Mouse (Mus musculus): ENCODE measurements around the gene Plbd2. TPM values are rescaled to one million over a fixed set of nuclear protein-coding genes. Genes with fewer than 3 reads are reported as not detected.

Gene Plbd2
- polyA plus RNA-seq, 1 experiment from 2014 or later = 33.6 TPM

DNA sequence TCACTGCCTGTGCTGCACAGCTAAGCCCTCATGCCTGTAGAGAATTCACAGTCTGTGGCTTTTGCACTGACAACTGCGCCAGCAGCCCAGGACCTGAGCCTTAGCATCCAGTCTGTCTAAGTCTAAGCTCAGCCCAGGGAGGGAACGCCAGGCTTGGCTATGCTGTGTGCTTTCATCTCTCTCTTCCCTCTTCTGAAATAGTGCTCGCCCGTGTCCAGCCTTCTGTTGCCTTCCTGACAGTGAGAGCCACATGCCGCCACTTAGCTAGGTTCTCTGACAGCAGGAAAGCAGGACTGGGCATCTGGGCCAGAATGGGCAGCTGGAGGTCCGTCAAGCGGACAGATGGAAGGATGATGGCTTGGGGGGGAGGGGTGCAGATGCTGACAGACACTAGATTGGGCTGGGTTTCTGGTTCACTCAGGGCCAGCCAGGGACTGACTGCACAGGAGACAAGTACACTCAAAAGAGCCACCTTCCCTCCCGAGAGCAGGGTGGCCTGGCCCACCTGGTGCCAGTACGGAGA lies 9.5 kb downstream of the Plbd2 start:
- H3K9ac ChIP-seq (ENCODE audit: low read length) = no peak overlapping the region
- no peak overlapping the region for H3K27ac ChIP-seq (ENCODE audit: low read depth, low read length)
- H3K9me3 ChIP-seq (ENCODE audit: control insufficient read depth, low read length) = no peaks in the 10 kb centered on the region
- H3K4me2 ChIP-seq (ENCODE audit: low read depth) = no peak overlapping the region
- H3K4me3 ChIP-seq (ENCODE audit: low read depth, low read length) = no peak overlapping the region
- 0 out of 2 replicates have a peak, but pooled peaks cover 3% of the 10 kb centered on the region for H3K36me3 ChIP-seq (ENCODE audit: control insufficient read depth, insufficient read depth, low read length)
- no peak for DNase-seq (ENCODE audit: low spot score)
- H3K4me1 ChIP-seq (ENCODE audit: control insufficient read depth, insufficient read depth, low read length) = no peaks in the 10 kb centered on the region
- no peaks in the 10 kb centered on the region for H3K27me3 ChIP-seq (ENCODE audit: control insufficient read depth, insufficient read depth, low read length)
- WGBS = 80% methylated on average over 9 of the region's 9 CpGs
- ATAC-seq (ENCODE audit: insufficient read depth, low FRiP score, low TSS enrichment) = no peak

DNA sequence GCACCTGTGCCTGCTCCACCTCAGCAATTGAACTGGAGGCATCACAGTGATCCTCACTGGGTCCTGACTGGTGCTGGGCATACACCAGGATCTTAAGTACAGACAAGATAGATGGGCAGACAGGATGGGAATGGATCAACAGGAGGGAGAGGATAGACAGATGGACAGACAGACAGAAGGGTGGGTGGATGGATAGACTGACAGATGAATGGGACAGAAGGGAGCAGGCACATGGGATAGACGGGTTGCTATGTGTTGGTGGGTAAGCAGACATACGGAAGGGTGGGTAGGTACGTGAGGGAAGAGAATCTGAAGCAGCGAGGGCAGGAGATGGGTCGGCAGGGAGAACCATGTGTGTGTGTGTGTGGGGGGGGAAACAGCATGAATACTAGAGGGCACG lies 10.0 kb downstream of the Plbd2 start:
- WGBS = 85% methylated on average over 6 of the region's 6 CpGs
- H3K4me2 ChIP-seq (ENCODE audit: low read depth) = no peak overlapping the region
- H3K27ac ChIP-seq (ENCODE audit: low read depth, low read length) = no peak overlapping the region
- ATAC-seq (ENCODE audit: insufficient read depth, low FRiP score, low TSS enrichment) (no peak), DNase-seq (ENCODE audit: low spot score) (no peak)
- H3K4me1 ChIP-seq (ENCODE audit: control insufficient read depth, insufficient read depth, low read length) = no peaks in the 10 kb centered on the region
- H3K27me3 ChIP-seq (ENCODE audit: control insufficient read depth, insufficient read depth, low read length) = no peaks in the 10 kb centered on the region
- no peak overlapping the region for H3K4me3 ChIP-seq (ENCODE audit: low read depth, low read length)
- 0 out of 2 replicates have a peak, but pooled peaks cover 3% of the 10 kb centered on the region for H3K36me3 ChIP-seq (ENCODE audit: control insufficient read depth, insufficient read depth, low read length)
- no peaks in the 10 kb centered on the region for H3K9me3 ChIP-seq (ENCODE audit: control insufficient read depth, low read length)
- H3K9ac ChIP-seq (ENCODE audit: low read length) = no peak overlapping the region

DNA sequence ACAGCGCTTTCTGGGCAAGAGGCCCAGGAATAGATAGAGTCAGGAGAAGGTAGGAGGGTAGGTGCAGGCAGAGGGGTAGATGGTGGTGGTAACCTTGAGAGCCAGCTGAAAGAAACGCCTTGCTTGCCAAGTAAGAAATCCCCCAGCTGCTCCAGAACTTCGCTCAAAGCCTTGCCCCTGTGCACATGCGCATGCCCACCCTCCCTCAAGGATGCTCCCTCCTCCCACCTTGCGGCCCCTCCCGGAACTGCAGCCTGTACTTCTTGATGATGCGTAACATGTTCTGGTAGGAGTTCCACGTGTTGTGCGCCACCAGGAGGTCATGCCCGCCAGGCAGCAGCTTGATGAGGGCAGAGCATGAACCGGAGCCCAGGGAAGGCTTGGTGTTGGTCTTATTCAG lies 11.0 kb downstream of the Plbd2 start:
- no peak overlapping the region for H3K4me2 ChIP-seq (ENCODE audit: low read depth)
- H3K27me3 ChIP-seq (ENCODE audit: control insufficient read depth, insufficient read depth, low read length) = no peaks in the 10 kb centered on the region
- H3K4me3 ChIP-seq (ENCODE audit: low read depth, low read length) = no peak overlapping the region
- 59% methylated on average over 11 of the region's 11 CpGs for WGBS
- 0 out of 2 replicates have a peak, but pooled peaks cover 3% of the 10 kb centered on the region for H3K36me3 ChIP-seq (ENCODE audit: control insufficient read depth, insufficient read depth, low read length)
- peak; percentile 66 for DNase-seq (ENCODE audit: low spot score)
- no peaks in the 10 kb centered on the region for H3K4me1 ChIP-seq (ENCODE audit: control insufficient read depth, insufficient read depth, low read length)
- H3K9ac ChIP-seq (ENCODE audit: low read length) = no peak overlapping the region
- no peak overlapping the region for H3K27ac ChIP-seq (ENCODE audit: low read depth, low read length)
- ATAC-seq (ENCODE audit: insufficient read depth, low FRiP score, low TSS enrichment) = no peak
- H3K9me3 ChIP-seq (ENCODE audit: control insufficient read depth, low read length) = no peaks in the 10 kb centered on the region

GRCm38 (mm10) chr5:120490679-120491192 lies 12.7 kb downstream of the Plbd2 start:
- WGBS = 88% methylated on average over 8 of the region's 8 CpGs
- H3K4me3 ChIP-seq (ENCODE audit: low read depth, low read length) = no peak overlapping the region
- no peak overlapping the region for H3K9ac ChIP-seq (ENCODE audit: low read length)
- no peak overlapping the region for H3K4me2 ChIP-seq (ENCODE audit: low read depth)
- no peaks in the 10 kb centered on the region for H3K4me1 ChIP-seq (ENCODE audit: control insufficient read depth, insufficient read depth, low read length)
- no peak for ATAC-seq (ENCODE audit: insufficient read depth, low FRiP score, low TSS enrichment)
- DNase-seq (ENCODE audit: low spot score) = no peak
- H3K27ac ChIP-seq (ENCODE audit: low read depth, low read length) = no peak overlapping the region
- H3K36me3 ChIP-seq (ENCODE audit: control insufficient read depth, insufficient read depth, low read length) = peaks cover 7% of the 10 kb centered on the region
- H3K9me3 ChIP-seq (ENCODE audit: control insufficient read depth, low read length) = no peaks in the 10 kb centered on the region
- H3K27me3 ChIP-seq (ENCODE audit: control insufficient read depth, insufficient read depth, low read length) = no peaks in the 10 kb centered on the region

DNA sequence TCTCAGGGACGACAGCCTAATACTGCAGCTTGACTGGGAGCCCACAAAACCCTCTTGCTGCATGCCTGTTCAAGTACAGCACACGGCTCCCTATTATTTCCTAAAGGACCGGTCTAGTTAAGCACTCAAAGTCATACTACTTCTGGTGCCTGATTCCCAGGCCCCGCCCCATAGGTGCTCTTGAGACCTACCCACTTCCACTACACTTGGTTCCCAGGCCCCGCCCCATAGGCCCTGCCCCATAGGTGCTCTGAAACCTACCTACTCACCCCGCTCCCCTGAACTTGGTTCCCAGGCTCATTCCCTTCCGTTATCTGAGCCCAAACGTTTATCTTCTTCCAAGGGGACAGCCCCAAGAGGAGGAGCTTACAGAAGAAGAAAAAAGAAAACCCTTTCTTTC lies 15.6 kb downstream of the Plbd2 start:
- H3K9ac ChIP-seq (ENCODE audit: low read length) = no peak overlapping the region
- no peaks in the 10 kb centered on the region for H3K4me1 ChIP-seq (ENCODE audit: control insufficient read depth, insufficient read depth, low read length)
- no peak overlapping the region for H3K4me3 ChIP-seq (ENCODE audit: low read depth, low read length)
- no peaks in the 10 kb centered on the region for H3K27me3 ChIP-seq (ENCODE audit: control insufficient read depth, insufficient read depth, low read length)
- H3K4me2 ChIP-seq (ENCODE audit: low read depth) = no peak overlapping the region
- 94% methylated on average over 8 of the region's 8 CpGs for WGBS
- no peaks in the 10 kb centered on the region for H3K9me3 ChIP-seq (ENCODE audit: control insufficient read depth, low read length)
- ATAC-seq (ENCODE audit: insufficient read depth, low FRiP score, low TSS enrichment) (no peak), DNase-seq (ENCODE audit: low spot score) (no peak)
- H3K27ac ChIP-seq (ENCODE audit: low read depth, low read length) = no peak overlapping the region
- peaks cover 10% of the 10 kb centered on the region for H3K36me3 ChIP-seq (ENCODE audit: control insufficient read depth, insufficient read depth, low read length)

DNA sequence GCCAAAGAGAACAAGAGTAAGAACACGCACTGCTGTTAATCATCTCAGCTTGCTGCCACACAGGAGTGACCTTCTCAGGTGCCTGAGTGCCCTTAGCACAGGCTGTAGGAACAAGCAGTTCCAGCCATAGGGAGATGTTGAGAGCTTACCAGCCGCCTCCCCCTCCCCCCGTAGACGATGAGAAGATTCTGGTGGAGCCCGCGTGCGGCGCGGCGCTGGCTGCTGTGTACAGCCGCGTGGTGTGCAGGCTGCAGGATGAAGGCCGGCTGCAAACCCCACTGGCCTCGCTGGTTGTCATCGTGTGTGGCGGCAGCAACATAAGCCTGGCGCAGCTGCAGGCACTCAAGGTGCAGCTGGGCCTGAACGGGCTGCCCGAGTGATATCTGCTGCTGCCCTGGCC lies 20.0 kb downstream of the Plbd2 start:
- 84% methylated on average over 19 of the region's 19 CpGs for WGBS
- no peak overlapping the region for H3K4me3 ChIP-seq (ENCODE audit: low read depth, low read length)
- DNase-seq (ENCODE audit: low spot score) = no peak
- H3K27me3 ChIP-seq (ENCODE audit: control insufficient read depth, insufficient read depth, low read length) = no peaks in the 10 kb centered on the region
- ATAC-seq (ENCODE audit: insufficient read depth, low FRiP score, low TSS enrichment) = no peak
- no peak overlapping the region for H3K27ac ChIP-seq (ENCODE audit: low read depth, low read length)
- peaks cover 7% of the 10 kb centered on the region for H3K36me3 ChIP-seq (ENCODE audit: control insufficient read depth, insufficient read depth, low read length)
- H3K9me3 ChIP-seq (ENCODE audit: control insufficient read depth, low read length) = no peaks in the 10 kb centered on the region
- H3K9ac ChIP-seq (ENCODE audit: low read length) = no peak overlapping the region
- no peaks in the 10 kb centered on the region for H3K4me1 ChIP-seq (ENCODE audit: control insufficient read depth, insufficient read depth, low read length)
- no peak overlapping the region for H3K4me2 ChIP-seq (ENCODE audit: low read depth)

DNA sequence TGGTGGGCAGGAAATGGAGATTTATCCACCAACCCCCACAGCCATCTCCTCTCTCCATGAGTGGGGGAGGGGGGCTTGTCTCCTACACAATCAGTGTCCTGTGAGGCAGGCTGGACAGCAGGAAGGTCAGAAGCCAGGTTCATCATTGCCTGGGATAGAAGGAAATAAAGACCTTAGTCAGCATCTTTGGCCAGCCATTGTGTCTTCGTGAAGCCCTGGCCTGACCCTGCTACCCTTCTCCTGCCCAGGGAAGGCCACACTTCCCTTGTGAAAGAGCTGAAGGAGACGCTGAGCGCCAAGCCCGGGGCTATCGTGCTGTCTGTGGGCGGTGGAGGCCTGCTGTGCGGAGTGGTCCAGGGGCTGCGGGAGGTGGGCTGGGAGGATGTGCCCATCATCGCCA lies 22.2 kb downstream of the Plbd2 start:
- Histone ChIP-seq H3K9me3 (ENCODE audit: control insufficient read depth, low read length) (no peaks in the 10 kb centered on the region), H3K27me3 (ENCODE audit: control insufficient read depth, insufficient read depth, low read length) (no peaks in the 10 kb centered on the region), H3K27ac (ENCODE audit: low read depth, low read length) (no peak overlapping the region), H3K4me2 (ENCODE audit: low read depth) (no peak overlapping the region), H3K4me3 (ENCODE audit: low read depth, low read length) (no peak overlapping the region), H3K9ac (ENCODE audit: low read length) (no peak overlapping the region), H3K4me1 (ENCODE audit: control insufficient read depth, insufficient read depth, low read length) (no peaks in the 10 kb centered on the region), H3K36me3 (ENCODE audit: control insufficient read depth, insufficient read depth, low read length) (peaks cover 4% of the 10 kb centered on the region)
- DNase-seq (ENCODE audit: low spot score) (no peak), ATAC-seq (ENCODE audit: insufficient read depth, low FRiP score, low TSS enrichment) (no peak)
- 62% methylated on average over 9 of the region's 9 CpGs for WGBS

- ATAC-seq (ENCODE audit: insufficient read depth, low FRiP score, low TSS enrichment) = no peak
- Histone ChIP-seq H3K4me3 (ENCODE audit: low read depth, low read length) (no peak overlapping the region), H3K9ac (ENCODE audit: low read length) (no peak overlapping the region), H3K36me3 (ENCODE audit: control insufficient read depth, insufficient read depth, low read length) (no peaks in the 10 kb centered on the region), H3K27ac (ENCODE audit: low read depth, low read length) (no peak overlapping the region), H3K4me1 (ENCODE audit: control insufficient read depth, insufficient read depth, low read length) (no peaks in the 10 kb centered on the region), H3K4me2 (ENCODE audit: low read depth) (no peak overlapping the region), H3K27me3 (ENCODE audit: control insufficient read depth, insufficient read depth, low read length) (no peaks in the 10 kb centered on the region), H3K9me3 (ENCODE audit: control insufficient read depth, low read length) (no peaks in the 10 kb centered on the region)
- WGBS = 71% methylated on average over 4 of the region's 4 CpGs
- no peak for DNase-seq (ENCODE audit: low spot score)
Observed at GRCm38 (mm10) chr5:120479538-120479937, 23.9 kb downstream of the Plbd2 start.

GRCm38 (mm10) chr5:120477993-120478392 lies 25.4 kb downstream of the Plbd2 start:
- H3K27me3 ChIP-seq (ENCODE audit: control insufficient read depth, insufficient read depth, low read length) = no peaks in the 10 kb centered on the region
- no peak overlapping the region for H3K4me3 ChIP-seq (ENCODE audit: low read depth, low read length)
- DNase-seq (ENCODE audit: low spot score) (no peak), ATAC-seq (ENCODE audit: insufficient read depth, low FRiP score, low TSS enrichment) (no peak)
- H3K4me1 ChIP-seq (ENCODE audit: control insufficient read depth, insufficient read depth, low read length) = no peaks in the 10 kb centered on the region
- H3K9me3 ChIP-seq (ENCODE audit: control insufficient read depth, low read length) = no peaks in the 10 kb centered on the region
- no peak overlapping the region for H3K4me2 ChIP-seq (ENCODE audit: low read depth)
- WGBS = 88% methylated on average over 5 of the region's 5 CpGs
- H3K27ac ChIP-seq (ENCODE audit: low read depth, low read length) = no peak overlapping the region
- H3K36me3 ChIP-seq (ENCODE audit: control insufficient read depth, insufficient read depth, low read length) = no peaks in the 10 kb centered on the region
- no peak overlapping the region for H3K9ac ChIP-seq (ENCODE audit: low read length)

All from neural tube, embryonic 11.5 days (tissue).